Mouse (Mus musculus) heart, postnatal 10 days (tissue): ENCODE data around the gene Gm498. TPM values are rescaled to one million over a fixed set of nuclear protein-coding genes. Genes with fewer than 3 reads are reported as not detected.
A peak's percentile ranks its signal among the peaks of the same experiment; 100 is the strongest.

Experiments
- DNase-seq, 2 experiments: peaks; one replicate each; pipeline ENCODE4 v3.0.0; 2021
- intact Hi-C: fragments of 180-260 bp; cut with DNase I; formaldehyde crosslinking; loops from one replicate; pipeline ENCODE4 v1.15.1; 2025
- microRNA-seq, 2 experiments: library from miRNA; unstranded; fragments of <30 nt; microRNA quantifications; one replicate each; pipeline ENCODE4 v1.2.0; 2022
- total RNA-seq, 2 experiments: library from RNA; stranded (reverse); gene quantifications; 2 replicates each; pipeline ENCODE4 v1.2.3; 2021

The Gm498 gene
- total RNA-seq, 2 experiments from 2014 or later = not detected

DNA sequence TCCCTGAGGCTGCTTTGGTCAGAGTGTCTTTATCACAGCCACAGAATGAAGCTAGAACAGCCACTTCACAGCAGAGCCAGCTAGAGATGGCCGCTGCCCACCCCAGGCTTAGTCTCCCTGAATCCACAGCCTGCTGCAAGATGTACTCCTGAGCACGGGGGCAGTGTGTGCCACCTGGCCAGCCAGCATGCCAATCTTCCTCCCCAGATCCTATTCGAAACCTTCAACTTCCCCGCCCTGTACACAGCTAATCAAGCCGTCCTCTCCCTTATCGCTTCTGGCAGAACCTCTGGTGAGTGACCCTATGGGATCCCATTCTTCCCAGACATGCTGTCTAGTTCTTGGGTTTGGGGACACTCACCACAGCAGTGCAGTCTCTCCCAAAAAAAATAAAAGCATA lies 17.1 kb downstream of the Gm498 start:
- no peak for DNase-seq
- intact Hi-C loops = no loop called here

DNA sequence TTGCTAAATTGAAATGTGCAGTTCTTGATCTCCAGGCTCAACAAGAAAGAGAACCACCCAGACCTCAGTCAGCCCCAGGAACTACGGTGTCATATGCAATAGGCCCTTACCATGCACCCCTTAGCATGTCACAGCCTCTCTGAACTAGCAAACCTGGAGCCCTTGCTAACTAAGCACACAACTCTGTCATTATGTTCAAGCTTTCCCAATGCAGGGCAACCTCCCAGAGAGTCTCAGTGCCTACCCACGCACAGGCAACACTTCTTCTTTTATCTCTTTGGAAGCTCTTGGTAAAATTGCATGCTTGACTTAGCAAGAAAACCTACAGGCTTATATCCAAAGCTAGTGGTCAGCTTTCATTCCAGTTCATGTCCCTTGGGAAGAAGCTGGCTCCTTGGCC lies 24.5 kb downstream of the Gm498 start:
- DNase-seq = no peak
- intact Hi-C loops = no loop called here

DNA sequence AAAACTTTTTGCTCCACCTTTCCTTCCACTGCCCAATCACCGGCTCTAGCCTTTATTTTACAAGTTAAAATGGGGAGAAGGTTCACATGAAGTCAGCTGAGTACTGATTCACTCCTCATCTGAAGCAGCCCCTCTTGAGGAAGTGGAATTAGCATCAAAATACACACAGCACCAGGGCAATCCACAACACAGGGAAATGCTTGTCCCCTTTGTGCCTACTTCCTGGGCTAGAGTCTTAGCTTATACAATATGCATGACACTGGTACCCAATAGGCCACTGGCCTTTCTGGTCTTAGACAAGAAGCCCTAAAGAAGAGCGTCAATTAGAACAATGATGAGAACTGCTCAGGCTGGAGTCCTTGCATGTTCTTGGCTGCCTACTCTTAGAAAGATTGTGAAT lies 25.7 kb downstream of the Gm498 start:
- intact Hi-C loops = no loop called here
- no peak for DNase-seq

DNA sequence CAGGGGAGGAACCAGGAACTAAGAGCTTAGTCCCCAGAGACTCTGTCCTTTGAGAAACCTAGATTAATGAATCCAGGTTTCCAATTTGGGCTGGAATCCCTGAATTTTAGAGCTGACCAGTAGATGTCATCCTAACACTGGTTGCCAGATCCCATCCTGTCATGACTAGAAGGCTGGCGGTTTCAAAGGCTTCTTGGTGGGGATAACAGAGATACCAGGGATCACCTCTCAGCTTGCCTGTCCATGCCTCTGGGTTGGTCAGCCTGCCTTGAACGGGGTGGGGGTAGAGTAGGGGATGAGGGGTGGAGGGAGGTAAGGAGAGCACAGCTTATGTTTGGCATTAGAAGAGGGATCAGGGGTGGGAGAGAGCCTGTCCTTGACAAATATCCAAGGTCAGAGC lies 34.0 kb downstream of the Gm498 start:
- DNase-seq = peak; percentile 4 to 15
- intact Hi-C loops = loop anchor here (5.0 kb wide), 1 partner anchor 172 kb away; no protein-coding TSS in a partner anchor

DNA sequence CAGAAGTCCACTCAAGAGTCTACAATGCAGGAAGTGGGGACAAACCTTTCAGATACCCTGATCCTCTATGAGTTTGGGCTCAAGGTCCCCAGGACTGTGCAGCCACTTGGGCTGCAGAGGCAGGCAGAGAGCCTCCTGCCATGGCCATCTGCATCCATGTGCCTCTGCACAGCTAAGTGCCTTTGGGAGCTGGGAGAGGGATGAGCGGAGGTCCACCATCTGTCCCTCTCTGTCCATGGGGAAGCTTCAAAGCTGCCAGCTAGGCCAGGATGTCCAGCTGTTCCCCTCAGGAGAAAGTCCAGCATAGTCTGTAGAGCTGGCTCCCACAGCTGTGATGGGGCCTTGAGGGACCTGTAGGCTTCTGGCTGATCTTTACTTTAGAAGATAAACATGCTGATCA lies 38.5 kb downstream of the Gm498 start:
- DNase-seq = peak; percentile 8 to 13
- intact Hi-C loops = no loop called here

DNA sequence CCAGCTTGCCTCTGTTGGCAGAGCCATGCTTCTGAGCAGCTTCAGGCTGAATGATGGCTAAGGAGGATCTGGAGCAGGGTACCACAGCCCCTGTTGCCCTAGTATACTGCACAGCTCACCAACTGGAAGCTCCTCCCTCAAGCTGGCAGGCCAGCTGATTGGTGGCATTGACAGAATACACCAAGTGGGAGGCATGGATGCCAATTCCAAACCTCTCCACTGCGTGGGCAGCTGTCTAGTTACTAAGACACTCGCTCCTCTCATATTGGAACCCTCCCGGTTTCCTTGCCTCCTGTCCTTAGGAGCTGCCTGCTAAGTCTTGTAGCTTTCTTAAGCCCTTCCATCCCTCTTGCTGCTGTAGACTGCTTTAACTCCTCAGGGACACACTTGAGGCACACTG lies 39.0 kb downstream of the Gm498 start:
- no peak for DNase-seq
- intact Hi-C loops = no loop called here

DNA sequence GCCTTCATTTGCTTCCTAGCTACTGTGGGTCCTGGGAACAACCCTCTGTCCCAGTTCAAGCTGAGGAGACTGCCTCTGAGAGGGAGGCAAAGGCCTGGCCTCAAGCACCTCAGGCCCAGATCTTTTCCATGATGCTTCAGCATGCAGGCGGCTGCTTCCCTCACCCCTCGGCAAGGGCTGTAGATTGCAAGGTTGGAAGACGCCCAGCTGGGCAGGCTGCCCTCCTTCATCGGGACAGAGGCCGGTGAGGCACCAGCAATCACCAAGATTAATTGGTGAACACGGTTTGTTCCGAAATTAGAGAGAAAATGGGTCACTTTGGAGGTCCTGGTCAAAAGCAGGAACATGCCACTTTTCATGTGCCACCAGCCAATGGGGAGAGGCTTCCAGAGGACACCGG lies 47.0 kb downstream of the Gm498 start:
- no peak for DNase-seq
- intact Hi-C loops = no loop called here

DNA sequence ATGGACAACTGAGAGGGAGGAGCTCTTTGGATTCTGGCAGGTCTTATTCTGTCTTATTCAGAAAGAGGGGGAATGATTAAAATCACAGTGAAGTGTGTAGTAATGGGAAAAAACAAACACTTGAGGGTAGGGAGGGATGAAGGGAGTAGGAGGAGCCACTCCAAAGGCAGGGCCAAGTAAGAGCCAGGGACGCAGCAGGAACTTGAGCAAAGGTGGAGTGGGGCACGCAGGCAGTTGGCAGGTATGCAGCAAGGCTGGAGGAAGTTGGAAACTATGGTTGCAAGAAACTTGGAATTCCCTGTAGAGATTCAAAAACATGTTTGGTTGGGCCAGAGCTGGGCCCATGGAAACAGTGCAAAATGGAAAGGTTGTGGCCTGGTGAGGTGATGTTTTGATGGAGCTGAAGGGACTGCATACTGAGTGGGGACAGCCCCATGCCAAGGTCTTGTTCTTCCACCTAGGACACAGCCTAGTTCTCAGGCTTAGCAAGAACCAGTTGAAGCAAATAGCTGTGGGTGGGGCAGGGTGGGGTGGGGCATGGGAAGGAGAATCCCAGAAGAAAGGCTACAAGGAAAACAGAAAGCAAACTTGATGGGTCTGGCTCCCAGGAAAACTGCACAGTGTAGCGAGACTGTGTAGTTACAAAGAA lies 52.5 kb downstream of the Gm498 start:
- DNase-seq = no peak
- intact Hi-C loops = no loop called here

DNA sequence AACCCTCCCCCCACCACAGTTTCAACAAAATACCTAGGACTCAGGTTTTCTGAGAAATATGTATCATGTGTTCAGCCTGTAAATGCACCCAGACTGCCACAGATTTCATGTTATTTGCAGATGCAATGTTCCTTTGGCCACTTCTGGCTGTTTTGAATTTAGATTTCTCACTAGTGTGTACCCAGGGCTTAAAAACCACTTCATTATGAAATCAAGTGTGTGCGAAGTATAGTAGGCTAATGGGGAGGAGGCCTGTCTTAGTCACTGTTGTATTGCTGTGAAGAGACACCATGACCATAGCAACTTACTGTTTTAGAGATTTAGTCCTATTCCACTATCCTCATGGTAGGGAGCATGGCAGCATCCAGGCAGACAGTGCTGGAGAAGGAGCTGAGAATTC lies 63.3 kb downstream of the Gm498 start:
- intact Hi-C loops = no loop called here
- no peak for DNase-seq

DNA sequence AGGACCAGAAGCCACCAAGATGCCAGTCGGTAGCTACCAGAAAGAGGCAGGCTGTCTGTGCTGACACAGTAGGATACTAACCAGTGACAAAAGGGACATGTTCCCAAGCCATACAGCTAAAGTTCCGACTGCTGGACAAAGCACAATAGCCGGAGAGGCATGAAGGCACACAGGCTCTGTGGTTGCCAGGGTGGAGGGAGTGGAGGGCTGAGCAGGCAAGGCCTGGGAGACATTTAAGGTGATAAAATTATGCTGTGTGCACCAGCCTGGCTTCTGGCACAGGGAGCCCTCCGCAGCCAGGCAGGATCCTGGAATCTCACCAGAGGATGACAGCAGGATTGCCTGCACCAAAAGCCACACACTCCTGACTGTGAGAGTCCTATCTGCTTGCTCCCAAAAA lies 72.0 kb downstream of the Gm498 start:
- DNase-seq = no peak
- intact Hi-C loops = no loop called here

DNA sequence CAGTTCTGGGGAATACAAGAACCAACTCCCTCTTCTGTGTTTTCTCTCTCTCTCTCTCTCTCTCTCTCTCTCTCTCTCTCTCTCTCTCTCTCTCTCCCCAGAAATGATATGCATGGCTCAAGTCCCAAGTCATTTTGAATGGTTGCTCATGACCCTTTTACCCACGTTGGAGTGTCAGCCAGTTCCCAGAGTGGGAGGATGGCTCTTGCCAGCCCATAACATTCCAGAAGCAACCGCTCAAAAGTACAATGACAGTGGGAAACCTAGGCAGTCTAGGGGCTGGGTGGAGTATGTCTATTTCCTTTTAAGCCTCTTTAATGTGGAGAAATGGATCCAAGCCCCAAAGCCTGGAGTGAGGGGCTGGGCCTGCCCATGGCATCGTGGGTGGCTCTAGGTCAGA lies 72.8 kb downstream of the Gm498 start:
- intact Hi-C loops = no loop called here
- no peak for DNase-seq

DNA sequence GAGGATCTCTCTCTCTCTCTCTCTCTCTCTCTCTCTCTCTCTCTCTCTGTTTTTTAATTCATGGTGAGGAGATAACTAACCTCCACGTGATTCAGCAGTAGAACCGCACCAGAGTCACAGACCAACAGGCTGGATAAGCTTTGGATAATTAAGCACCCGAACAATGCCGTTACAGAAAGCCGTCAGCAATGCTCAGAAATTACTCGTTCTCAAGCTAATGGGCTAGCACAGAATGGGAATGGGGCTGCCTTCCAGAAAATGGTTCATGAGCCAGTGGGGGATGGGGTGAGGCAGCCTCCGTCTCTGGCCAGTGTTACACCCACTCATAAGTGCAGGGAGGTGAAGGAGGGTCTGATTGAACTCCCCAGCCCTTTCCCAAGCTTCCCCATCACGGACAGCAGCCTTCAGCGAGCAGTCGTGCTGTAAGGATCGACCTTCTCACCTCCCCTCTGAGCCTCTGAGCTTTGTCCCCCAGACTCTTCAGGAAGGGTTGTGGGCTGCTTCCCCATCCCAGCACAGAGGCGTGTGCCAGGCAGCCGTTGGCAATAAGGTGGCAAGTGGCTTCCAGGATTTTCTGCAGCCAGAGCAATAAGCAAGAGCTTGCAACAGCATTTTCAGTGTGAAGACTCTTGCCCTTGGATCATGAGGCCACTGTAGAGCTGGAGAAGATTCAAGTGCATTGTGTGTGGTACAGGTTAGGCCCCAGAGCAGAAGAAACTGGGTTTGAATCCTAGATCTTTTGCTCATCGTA lies 76.5 kb downstream of the Gm498 start:
- no peak for DNase-seq
- intact Hi-C loops = no loop called here

DNA sequence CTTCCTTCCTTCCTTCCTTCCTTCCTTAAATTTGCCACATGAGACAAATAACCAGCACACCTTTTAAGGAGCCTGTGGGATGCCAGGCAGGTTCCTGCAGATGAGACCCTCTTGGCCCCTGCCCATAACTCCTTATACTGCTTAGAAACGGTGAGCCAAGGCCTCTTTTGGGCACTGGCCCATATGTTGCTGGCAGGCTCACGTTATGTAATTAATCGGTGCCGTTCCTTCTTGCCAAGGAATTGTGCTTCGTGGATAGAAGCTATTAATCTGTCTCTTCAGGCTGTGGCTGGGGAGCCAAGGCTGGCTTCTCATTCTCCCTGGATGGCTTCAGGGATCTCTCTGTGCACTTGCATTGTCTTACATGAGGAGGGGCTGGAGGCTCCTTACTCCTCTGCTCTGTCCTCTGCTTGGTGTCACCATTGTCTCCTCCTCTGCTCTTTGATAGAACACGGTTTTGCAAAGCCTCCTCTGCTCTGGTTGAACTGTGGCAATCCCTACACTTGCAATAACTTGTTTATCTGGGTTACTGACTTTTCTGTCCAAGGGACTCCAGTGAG lies 77.9 kb downstream of the Gm498 start:
- intact Hi-C loops = no loop called here
- no peak for DNase-seq

Small RNA genes lying within 50 kb of the gene (microRNA-seq; reads per million reads assigned to microRNA genes)
- gene Mir6404 = 0 reads per million in 2 experiments

Other genes with a start within 250 kb of the Gm498 start
- gene Tnfrsf26, start 238.1 kb upstream of the Gm498 start, total RNA-seq = 1 to 10 TPM; 1.0 to 1.1 TPM
- gene Tnfrsf22, start 217.2 kb upstream of the Gm498 start, total RNA-seq = 1 to 10 TPM; 2.5 to 3.2 TPM
- gene Tnfrsf23, start 181.0 kb upstream of the Gm498 start, total RNA-seq = 1 to 10 TPM; 2.4 to 2.6 TPM
- gene Osbpl5, start 109.9 kb upstream of the Gm498 start, total RNA-seq = 10 to 100 TPM; 28.7 to 32.2 TPM
- gene Mrgprg, start 99.8 kb upstream of the Gm498 start, total RNA-seq = not detected
- 1 to 10 TPM; 1.8 to 2.3 TPM for gene Mrgpre, start 82.3 kb upstream of the Gm498 start, total RNA-seq
- gene Nadsyn1, start 44.0 kb upstream of the Gm498 start, total RNA-seq = 1 to 10 TPM; 6.3 to 8.0 TPM
- gene Dhcr7, start 43.7 kb upstream of the Gm498 start, total RNA-seq = 10 to 100 TPM in 1 of 2 experiments, 1 to 10 TPM in 1; 9.9 to 10.9 TPM
- under 1 TPM; 0.69 to 0.93 TPM for gene Shank2, start 135.1 kb downstream of the Gm498 start, total RNA-seq